Mouse (Mus musculus): ENCODE results near the gene Mfsd4a. TPM values are rescaled to one million over a fixed set of nuclear protein-coding genes. Genes with fewer than 3 reads are reported as not detected.

The Mfsd4a gene
- polyA plus RNA-seq, 1 experiment from 2014 or later: 11.2 TPM

- peak; percentile 91 for ATAC-seq (ENCODE audit: low FRiP score, low read depth)
- H3K27me3 ChIP-seq (replicated peaks): no peaks in the 10 kb centered on the region
- peak overlapping the region; percentile 72 for H3K4me2 ChIP-seq (replicated peaks)
- no peaks in the 10 kb centered on the region for H3K9me3 ChIP-seq
- peak overlapping the region; percentile 91 for H3K9ac ChIP-seq
- H3K27ac ChIP-seq: peak overlapping the region; percentile 95
- no peaks in the 10 kb centered on the region for H3K36me3 ChIP-seq
- H3K4me3 ChIP-seq: peak overlapping the region; percentile 83
- 1% methylated on average over 67 of the region's 72 CpGs for WGBS
- H3K4me1 ChIP-seq: peaks cover 10% of the 10 kb centered on the region
These were observed 59.7 kb downstream of the Mfsd4a start for GRCm38 (mm10) chr1:132007828-132008827.

- H3K36me3 ChIP-seq: no peaks in the 10 kb centered on the region
- H3K4me1 ChIP-seq: peaks cover 10% of the 10 kb centered on the region
- WGBS: under 1% methylated on average over 61 of the region's 61 CpGs
- H3K9me3 ChIP-seq: no peaks in the 10 kb centered on the region
- no peaks in the 10 kb centered on the region for H3K27me3 ChIP-seq (replicated peaks)
- peak within 1 kb of the TSS; percentile 95 for H3K27ac ChIP-seq
- H3K9ac ChIP-seq: peak within 1 kb of the TSS; percentile 91
- H3K4me3 ChIP-seq: peak within 1 kb of the TSS; percentile 83
- peak within 1 kb of the TSS; percentile 72 for H3K4me2 ChIP-seq (replicated peaks)
- ATAC-seq (ENCODE audit: low FRiP score, low read depth): peak; percentile 93
These were observed 60.5 kb downstream of the Mfsd4a start, which contains the start of gene Elk4 for GRCm38 (mm10) chr1:132007282-132007815. Gene Elk4, plus strand, starts transcription at chr1:132007607.

GRCm38 (mm10) chr1:132006721-132007120, 61.1 kb downstream of the Mfsd4a start:
- no peaks in the 10 kb centered on the region for H3K36me3 ChIP-seq
- no peak overlapping the region for H3K4me3 ChIP-seq
- no peaks in the 10 kb centered on the region for H3K27me3 ChIP-seq (replicated peaks)
- no peaks in the 10 kb centered on the region for H3K9me3 ChIP-seq
- H3K4me2 ChIP-seq (replicated peaks): peak overlapping the region; percentile 72
- no peak overlapping the region for H3K9ac ChIP-seq
- H3K27ac ChIP-seq: no peak overlapping the region
- peaks cover 10% of the 10 kb centered on the region for H3K4me1 ChIP-seq
- no peak for ATAC-seq (ENCODE audit: low FRiP score, low read depth)
- WGBS: 40% methylated on average over 5 of the region's 5 CpGs

DNA sequence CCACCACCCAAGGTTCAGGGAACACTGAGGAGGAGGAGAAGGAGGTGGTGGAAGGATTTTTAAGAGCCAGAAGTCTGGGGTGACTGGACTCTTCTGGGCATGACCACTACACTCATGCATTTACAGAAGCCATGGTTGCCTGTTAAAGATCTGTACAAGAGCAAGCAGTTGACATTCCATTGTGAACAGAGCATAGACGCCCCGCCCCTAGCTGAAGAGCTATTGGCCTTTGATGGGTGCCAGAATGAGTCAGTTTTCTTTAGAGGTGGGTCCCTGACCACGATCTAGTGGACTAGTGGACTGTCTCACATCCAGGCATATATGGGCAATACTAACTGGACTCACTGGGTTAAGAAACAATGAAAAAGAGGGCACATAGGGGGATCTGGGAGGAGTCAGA, 61.8 kb downstream of the Mfsd4a start:
- ATAC-seq (ENCODE audit: low FRiP score, low read depth): no peak
- H3K27me3 ChIP-seq (replicated peaks): no peaks in the 10 kb centered on the region
- WGBS: 87% methylated on average over 3 of the region's 3 CpGs

GRCm38 (mm10) chr1:132005466-132005865, 62.4 kb downstream of the Mfsd4a start:
- Histone ChIP-seq H3K36me3 (no peaks in the 10 kb centered on the region), H3K9ac (no peak overlapping the region), H3K4me2 (replicated peaks) (no peak overlapping the region), H3K9me3 (no peaks in the 10 kb centered on the region), H3K4me3 (no peak overlapping the region), H3K27me3 (replicated peaks) (no peaks in the 10 kb centered on the region), H3K27ac (no peak overlapping the region), H3K4me1 (peaks cover 10% of the 10 kb centered on the region)
- 84% methylated on average over 1 of the region's 1 CpGs for WGBS
- no peak for ATAC-seq (ENCODE audit: low FRiP score, low read depth)

More for the DNA sequence above, 61.8 kb downstream of the Mfsd4a start:
- H3K9me3 ChIP-seq: no peaks in the 10 kb centered on the region
- no peaks in the 10 kb centered on the region for H3K36me3 ChIP-seq
- no peak overlapping the region for H3K4me3 ChIP-seq
- H3K9ac ChIP-seq: no peak overlapping the region
- H3K27ac ChIP-seq: no peak overlapping the region
- H3K4me2 ChIP-seq (replicated peaks): no peak overlapping the region
- H3K4me1 ChIP-seq: peaks cover 10% of the 10 kb centered on the region

GRCm38 (mm10) chr1:132004574-132005180, 63.2 kb downstream of the Mfsd4a start:
- Histone ChIP-seq H3K27ac (no peak overlapping the region), H3K9me3 (no peaks in the 10 kb centered on the region), H3K9ac (no peak overlapping the region), H3K4me2 (replicated peaks) (no peak overlapping the region), H3K36me3 (no peaks in the 10 kb centered on the region), H3K27me3 (replicated peaks) (no peaks in the 10 kb centered on the region), H3K4me1 (peaks cover 10% of the 10 kb centered on the region), H3K4me3 (no peak overlapping the region)
- WGBS: 88% methylated on average over 6 of the region's 6 CpGs
- ATAC-seq (ENCODE audit: low FRiP score, low read depth): no peak

DNA sequence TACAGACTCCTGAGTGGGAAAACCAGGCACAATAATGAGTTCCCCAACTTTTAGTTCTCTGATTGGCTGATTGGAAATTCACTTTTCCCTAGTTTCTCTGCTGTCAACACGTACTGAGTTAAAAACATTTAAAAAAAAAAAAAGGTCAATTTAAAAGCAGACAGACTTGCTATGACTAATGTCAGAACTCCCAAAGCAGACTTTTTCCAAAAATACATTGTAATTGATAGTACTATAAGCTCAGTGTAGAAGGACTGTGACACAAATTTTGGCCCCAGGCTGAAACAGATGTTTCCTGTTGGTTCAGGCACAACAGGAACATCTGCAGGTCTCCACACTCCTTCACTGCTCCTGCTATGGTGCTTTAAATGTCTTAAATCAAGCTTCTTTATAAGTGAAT, 64.0 kb downstream of the Mfsd4a start:
- H3K36me3 ChIP-seq: no peaks in the 10 kb centered on the region
- H3K9ac ChIP-seq: no peak overlapping the region
- H3K9me3 ChIP-seq: no peaks in the 10 kb centered on the region
- no peak for ATAC-seq (ENCODE audit: low FRiP score, low read depth)
- H3K4me1 ChIP-seq: peaks cover 4% of the 10 kb centered on the region
- WGBS: 74% methylated on average over 1 of the region's 1 CpGs
- H3K4me2 ChIP-seq (replicated peaks): no peak overlapping the region
- H3K4me3 ChIP-seq: no peak overlapping the region
- no peaks in the 10 kb centered on the region for H3K27me3 ChIP-seq (replicated peaks)
- no peak overlapping the region for H3K27ac ChIP-seq

- peaks cover 3% of the 10 kb centered on the region; the same call in 1 of the 2 replicates for H3K4me1 ChIP-seq
- H3K27ac ChIP-seq: no peak overlapping the region
- H3K27me3 ChIP-seq (replicated peaks): no peaks in the 10 kb centered on the region
- H3K4me2 ChIP-seq (replicated peaks): no peak overlapping the region
- H3K4me3 ChIP-seq: no peak overlapping the region
- 63% methylated on average over 2 of the region's 2 CpGs for WGBS
- H3K36me3 ChIP-seq: no peaks in the 10 kb centered on the region
- no peak overlapping the region for H3K9ac ChIP-seq
- ATAC-seq (ENCODE audit: low FRiP score, low read depth): no peak
- no peaks in the 10 kb centered on the region for H3K9me3 ChIP-seq
These were observed 64.8 kb downstream of the Mfsd4a start for GRCm38 (mm10) chr1:132003111-132003510.

DNA sequence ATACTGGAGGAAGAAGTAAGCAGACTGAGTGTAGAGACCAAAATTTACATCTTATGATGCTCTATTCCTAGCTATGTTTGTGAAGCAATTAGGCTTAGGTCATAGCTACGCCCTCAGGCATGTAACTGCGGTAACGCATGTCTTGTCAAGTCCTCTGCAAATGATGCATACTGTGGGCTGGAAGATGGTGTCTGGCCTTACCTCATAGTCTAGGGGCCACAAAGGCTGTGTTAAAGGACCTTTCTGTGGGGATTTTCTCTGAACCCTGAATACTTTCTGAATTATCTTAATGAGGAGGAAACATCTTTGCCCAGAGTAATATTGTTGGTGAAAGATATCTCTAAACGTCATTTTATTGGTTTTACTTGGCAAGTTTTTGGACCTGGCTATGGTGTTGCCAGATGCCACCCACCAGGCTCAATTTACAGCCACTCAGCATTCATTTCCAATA, 66.0 kb downstream of the Mfsd4a start:
- peaks cover 3% of the 10 kb centered on the region; the same call in 1 of the 2 replicates for H3K4me1 ChIP-seq
- no peak for ATAC-seq (ENCODE audit: low FRiP score, low read depth)
- no peak overlapping the region for H3K9ac ChIP-seq
- WGBS: 82% methylated on average over 4 of the region's 4 CpGs
- no peaks in the 10 kb centered on the region for H3K27me3 ChIP-seq (replicated peaks)
- H3K27ac ChIP-seq: no peak overlapping the region
- H3K9me3 ChIP-seq: no peaks in the 10 kb centered on the region
- H3K36me3 ChIP-seq: no peaks in the 10 kb centered on the region
- H3K4me3 ChIP-seq: no peak overlapping the region
- no peak overlapping the region for H3K4me2 ChIP-seq (replicated peaks)

DNA sequence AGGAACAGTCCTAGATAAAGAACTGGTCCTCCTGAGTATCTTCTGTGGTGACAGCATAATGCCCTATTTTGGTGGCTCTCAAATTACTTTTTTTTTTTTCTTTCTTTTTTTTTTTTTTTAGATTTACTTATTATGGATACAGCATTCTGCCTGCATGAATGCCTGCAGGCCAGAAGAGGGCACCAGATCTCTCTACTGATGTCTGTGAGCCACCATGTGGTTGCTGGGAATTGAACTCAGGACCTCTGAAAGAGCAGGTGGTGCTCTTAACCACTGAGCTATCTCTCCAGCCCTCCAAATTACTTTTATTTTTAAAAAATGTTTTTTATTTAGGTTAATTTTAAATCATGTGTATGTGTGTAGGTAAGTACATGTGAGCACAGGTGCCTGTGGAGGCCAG, 67.4 kb downstream of the Mfsd4a start:
- no peak overlapping the region for H3K4me3 ChIP-seq
- no peak overlapping the region for H3K4me2 ChIP-seq (replicated peaks)
- no peak overlapping the region for H3K27ac ChIP-seq
- H3K9ac ChIP-seq: no peak overlapping the region
- ATAC-seq (ENCODE audit: low FRiP score, low read depth): no peak
- no peaks in the 10 kb centered on the region for H3K4me1 ChIP-seq
- no peaks in the 10 kb centered on the region for H3K27me3 ChIP-seq (replicated peaks)
- H3K9me3 ChIP-seq: no peaks in the 10 kb centered on the region
- no peaks in the 10 kb centered on the region for H3K36me3 ChIP-seq

- no peak overlapping the region for H3K4me3 ChIP-seq
- H3K27me3 ChIP-seq (replicated peaks): no peaks in the 10 kb centered on the region
- no peak overlapping the region for H3K4me2 ChIP-seq (replicated peaks)
- no peaks in the 10 kb centered on the region for H3K9me3 ChIP-seq
- H3K27ac ChIP-seq: no peak overlapping the region
- no peaks in the 10 kb centered on the region for H3K4me1 ChIP-seq
- no peak for ATAC-seq (ENCODE audit: low FRiP score, low read depth)
- 35% methylated on average over 4 of the region's 4 CpGs for WGBS
- no peaks in the 10 kb centered on the region for H3K36me3 ChIP-seq
- no peak overlapping the region for H3K9ac ChIP-seq
These were observed 72.8 kb downstream of the Mfsd4a start for GRCm38 (mm10) chr1:131995062-131995461.

Data from neural tube, embryonic 12.5 days (tissue).